Mouse (Mus musculus): ENCODE measurements around the gene Saal1. TPM values are rescaled to one million over a fixed set of nuclear protein-coding genes. Genes with fewer than 3 reads are reported as not detected.
"Not testable (repeated sequence)": the region's sequence is repeated elsewhere in the genome, so short reads cannot be mapped to it uniquely, and the experiment has no call there.

Gene Saal1
- polyA plus RNA-seq, 1 experiment from 2014 or later = 11.8 TPM

GRCm38 (mm10) chr7:46676808-46677360, 33.6 kb downstream of the Saal1 start:
- Histone ChIP-seq H3K27me3 (ENCODE audit: control insufficient read depth, insufficient read depth, low read depth, low read length) (no peaks in the 10 kb centered on the region), H3K36me3 (ENCODE audit: control insufficient read depth, insufficient read depth) (no peaks in the 10 kb centered on the region), H3K4me1 (ENCODE audit: control insufficient read depth, low read depth, low read length) (no peaks in the 10 kb centered on the region; the same call in 1 of the 2 replicates), H3K9ac (ENCODE audit: low read depth, low read length) (no peak overlapping the region), H3K4me2 (ENCODE audit: low read depth, low read length) (no peak overlapping the region), H3K4me3 (ENCODE audit: low read depth, low read length) (no peak overlapping the region), H3K27ac (ENCODE audit: low read length) (no peak overlapping the region), H3K9me3 (replicated peaks; ENCODE audit: control insufficient read depth, low read length) (no peaks in the 10 kb centered on the region)
- no peak for ATAC-seq (ENCODE audit: low read depth)
- 51% methylated on average over 5 of the region's 5 CpGs for WGBS (ENCODE audit: insufficient replicate concordance)

GRCm38 (mm10) chr7:46675886-46676285, 34.6 kb downstream of the Saal1 start:
- Histone ChIP-seq H3K4me1 (ENCODE audit: control insufficient read depth, low read depth, low read length) (no peaks in the 10 kb centered on the region; the same call in 1 of the 2 replicates), H3K36me3 (ENCODE audit: control insufficient read depth, insufficient read depth) (no peaks in the 10 kb centered on the region), H3K4me3 (ENCODE audit: low read depth, low read length) (no peak overlapping the region), H3K27ac (ENCODE audit: low read length) (no peak overlapping the region), H3K9me3 (replicated peaks; ENCODE audit: control insufficient read depth, low read length) (no peaks in the 10 kb centered on the region), H3K9ac (ENCODE audit: low read depth, low read length) (no peak overlapping the region), H3K4me2 (ENCODE audit: low read depth, low read length) (no peak overlapping the region), H3K27me3 (ENCODE audit: control insufficient read depth, insufficient read depth, low read depth, low read length) (no peaks in the 10 kb centered on the region)
- ATAC-seq (ENCODE audit: low read depth) = no peak
- WGBS (ENCODE audit: insufficient replicate concordance) = 38% methylated on average over 8 of the region's 8 CpGs

- Histone ChIP-seq H3K9me3 (replicated peaks; ENCODE audit: control insufficient read depth, low read length) (no peaks in the 10 kb centered on the region), H3K4me3 (ENCODE audit: low read depth, low read length) (no peak overlapping the region), H3K27ac (ENCODE audit: low read length) (no peak overlapping the region), H3K4me2 (ENCODE audit: low read depth, low read length) (no peak overlapping the region), H3K4me1 (ENCODE audit: control insufficient read depth, low read depth, low read length) (no peaks in the 10 kb centered on the region; the same call in 1 of the 2 replicates), H3K9ac (ENCODE audit: low read depth, low read length) (no peak overlapping the region), H3K27me3 (ENCODE audit: control insufficient read depth, insufficient read depth, low read depth, low read length) (no peaks in the 10 kb centered on the region), H3K36me3 (ENCODE audit: control insufficient read depth, insufficient read depth) (no peaks in the 10 kb centered on the region)
- WGBS (ENCODE audit: insufficient replicate concordance) = 79% methylated on average over 7 of the region's 7 CpGs
- no peak for ATAC-seq (ENCODE audit: low read depth)
These were observed 35.4 kb downstream of the Saal1 start for GRCm38 (mm10) chr7:46675061-46675460.

- H3K4me3 ChIP-seq (ENCODE audit: low read depth, low read length) = no peak within 1 kb of the TSS
- peaks cover 10% of the 10 kb centered on the region for H3K27me3 ChIP-seq (ENCODE audit: control insufficient read depth, insufficient read depth, low read depth, low read length)
- no peak for ATAC-seq (ENCODE audit: low read depth)
- H3K4me1 ChIP-seq (ENCODE audit: control insufficient read depth, low read depth, low read length) = no peaks in the 10 kb centered on the region; the same call in 1 of the 2 replicates
- no peaks in the 10 kb centered on the region for H3K9me3 ChIP-seq (replicated peaks; ENCODE audit: control insufficient read depth, low read length)
- no peaks in the 10 kb centered on the region for H3K36me3 ChIP-seq (ENCODE audit: control insufficient read depth, insufficient read depth)
- no peak within 1 kb of the TSS for H3K4me2 ChIP-seq (ENCODE audit: low read depth, low read length)
- no peak within 1 kb of the TSS for H3K27ac ChIP-seq (ENCODE audit: low read length)
- no peak within 1 kb of the TSS for H3K9ac ChIP-seq (ENCODE audit: low read depth, low read length)
- 37% methylated on average over 10 of the region's 10 CpGs for WGBS (ENCODE audit: insufficient replicate concordance)
These were observed 38.3 kb downstream of the Saal1 start, which contains the start of gene Tph1 for GRCm38 (mm10) chr7:46672160-46672672. Tph1 (minus strand) TSS chr7:46672537.

GRCm38 (mm10) chr7:46667256-46667655, 43.2 kb downstream of the Saal1 start:
- Histone ChIP-seq H3K9ac (ENCODE audit: low read depth, low read length) (no peak overlapping the region), H3K36me3 (ENCODE audit: control insufficient read depth, insufficient read depth) (no peaks in the 10 kb centered on the region), H3K27me3 (ENCODE audit: control insufficient read depth, insufficient read depth, low read depth, low read length) (peaks cover 26% of the 10 kb centered on the region), H3K9me3 (replicated peaks; ENCODE audit: control insufficient read depth, low read length) (no peaks in the 10 kb centered on the region), H3K4me2 (ENCODE audit: low read depth, low read length) (no peak overlapping the region), H3K4me1 (ENCODE audit: control insufficient read depth, low read depth, low read length) (no peaks in the 10 kb centered on the region), H3K4me3 (ENCODE audit: low read depth, low read length) (no peak overlapping the region), H3K27ac (ENCODE audit: low read length) (no peak overlapping the region)
- WGBS (ENCODE audit: insufficient replicate concordance) = 3% methylated on average over 21 of the region's 21 CpGs
- peak; percentile 32; the same call in 1 of the 2 replicates for ATAC-seq (ENCODE audit: low read depth)

- Histone ChIP-seq H3K4me3 (ENCODE audit: low read depth, low read length) (no peak overlapping the region), H3K36me3 (ENCODE audit: control insufficient read depth, insufficient read depth) (no peaks in the 10 kb centered on the region), H3K4me2 (ENCODE audit: low read depth, low read length) (no peak overlapping the region), H3K27ac (ENCODE audit: low read length) (no peak overlapping the region), H3K9me3 (replicated peaks; ENCODE audit: control insufficient read depth, low read length) (no peaks in the 10 kb centered on the region), H3K4me1 (ENCODE audit: control insufficient read depth, low read depth, low read length) (no peaks in the 10 kb centered on the region), H3K9ac (ENCODE audit: low read depth, low read length) (no peak overlapping the region), H3K27me3 (ENCODE audit: control insufficient read depth, insufficient read depth, low read depth, low read length) (peaks cover 26% of the 10 kb centered on the region)
- no peak for ATAC-seq (ENCODE audit: low read depth)
- 19% methylated on average over 9 of the region's 9 CpGs for WGBS (ENCODE audit: insufficient replicate concordance)
These were observed 45.2 kb downstream of the Saal1 start for GRCm38 (mm10) chr7:46665236-46665635.

GRCm38 (mm10) chr7:46661591-46662090, 48.8 kb downstream of the Saal1 start:
- 63% methylated on average over 18 of the region's 18 CpGs for WGBS (ENCODE audit: insufficient replicate concordance)
- Histone ChIP-seq H3K4me1 (ENCODE audit: control insufficient read depth, low read depth, low read length) (no peaks in the 10 kb centered on the region), H3K4me2 (ENCODE audit: low read depth, low read length) (no peak overlapping the region), H3K9me3 (replicated peaks; ENCODE audit: control insufficient read depth, low read length) (no peaks in the 10 kb centered on the region), H3K27me3 (ENCODE audit: control insufficient read depth, insufficient read depth, low read depth, low read length) (peaks cover 10% of the 10 kb centered on the region), H3K27ac (ENCODE audit: low read length) (no peak overlapping the region), H3K36me3 (ENCODE audit: control insufficient read depth, insufficient read depth) (no peaks in the 10 kb centered on the region), H3K9ac (ENCODE audit: low read depth, low read length) (no peak overlapping the region), H3K4me3 (ENCODE audit: low read depth, low read length) (no peak overlapping the region)
- ATAC-seq (ENCODE audit: low read depth) = no peak

GRCm38 (mm10) chr7:46652279-46652678, 58.2 kb downstream of the Saal1 start:
- H3K27ac ChIP-seq (ENCODE audit: low read length) = no peak overlapping the region
- no peaks in the 10 kb centered on the region for H3K36me3 ChIP-seq (ENCODE audit: control insufficient read depth, insufficient read depth)
- no peaks in the 10 kb centered on the region for H3K27me3 ChIP-seq (ENCODE audit: control insufficient read depth, insufficient read depth, low read depth, low read length)
- H3K4me2 ChIP-seq (ENCODE audit: low read depth, low read length) = no peak overlapping the region
- WGBS (ENCODE audit: insufficient replicate concordance) = 21% methylated on average over 2 of the region's 2 CpGs
- H3K4me1 ChIP-seq (ENCODE audit: control insufficient read depth, low read depth, low read length) = no peaks in the 10 kb centered on the region
- no peak for ATAC-seq (ENCODE audit: low read depth)
- no peak overlapping the region for H3K4me3 ChIP-seq (ENCODE audit: low read depth, low read length)
- H3K9me3 ChIP-seq (replicated peaks; ENCODE audit: control insufficient read depth, low read length) = no peaks in the 10 kb centered on the region
- H3K9ac ChIP-seq (ENCODE audit: low read depth, low read length) = no peak overlapping the region

- H3K27ac ChIP-seq (ENCODE audit: low read length); H3K27me3 ChIP-seq (ENCODE audit: control insufficient read depth, insufficient read depth, low read depth, low read length); H3K4me2 ChIP-seq (ENCODE audit: low read depth, low read length); H3K36me3 ChIP-seq (ENCODE audit: control insufficient read depth, insufficient read depth); H3K9ac ChIP-seq (ENCODE audit: low read depth, low read length); H3K9me3 ChIP-seq (replicated peaks; ENCODE audit: control insufficient read depth, low read length); H3K4me3 ChIP-seq (ENCODE audit: low read depth, low read length); H3K4me1 ChIP-seq (ENCODE audit: control insufficient read depth, low read depth, low read length); ATAC-seq (ENCODE audit: low read depth): not testable (repeated sequence)
- WGBS (ENCODE audit: insufficient replicate concordance) = 31% methylated on average over 5 of the region's 5 CpGs
These were observed 60.2 kb downstream of the Saal1 start for GRCm38 (mm10) chr7:46650231-46650630.
